Mouse (Mus musculus) heart, embryonic 13.5 days (tissue): ENCODE measurements at regions not wholly inside any gene's neighbourhood (a gene's known extent, or its start where the extent isn't known, plus 50 kb on each side); places are given as distances from the start of the nearest gene placed in this dataset. TPM values are rescaled to one million over a fixed set of nuclear protein-coding genes. Genes with fewer than 3 reads are reported as not detected.

Experiments used
- ATAC-seq: fragments of 200-750 bp; cut with Nextera tagmentation; 2 replicates; pipeline ENCODE4 v1.8.0; 2017; ENCODE audit warnings: moderate TSS enrichment; ENCODE audit not compliant: insufficient number of reproducible peaks, low FRiP score, low TSS enrichment; ENCODE audit errors: extremely low read depth
- H3K27ac ChIP-seq: fragments of 300-500 bp; sonication (generic); replicated peaks from 2 replicates; pipeline ENCODE4 v1.5.1; 2015; ENCODE audit warnings: moderate library complexity, mild to moderate bottlenecking, inconsistent platforms
- H3K27me3 ChIP-seq: fragments of 300-500 bp; sonication (generic); replicated peaks from 2 replicates; pipeline ENCODE4 v1.6.1; 2015; ENCODE audit warnings: mild to moderate bottlenecking, inconsistent platforms
- H3K36me3 ChIP-seq: fragments of 300-500 bp; sonication (generic); 2 replicates; pipeline ENCODE4 v1.6.1; 2015; ENCODE audit warnings: mild to moderate bottlenecking, inconsistent platforms
- H3K4me1 ChIP-seq: fragments of 300-500 bp; sonication (generic); 2 replicates; pipeline ENCODE4 v1.6.1; 2015; ENCODE audit warnings: inconsistent platforms
- H3K4me2 ChIP-seq: fragments of 300-500 bp; sonication (generic); 2 replicates; pipeline ENCODE4 v1.6.1; 2015; ENCODE audit warnings: inconsistent platforms, mild to moderate bottlenecking, moderate library complexity
- H3K4me3 ChIP-seq: fragments of 300-500 bp; sonication (generic); 2 replicates; pipeline ENCODE4 v1.5.1; 2015; ENCODE audit warnings: moderate library complexity, mild to moderate bottlenecking, inconsistent platforms
- H3K9ac ChIP-seq: fragments of 300-500 bp; sonication (generic); 2 replicates; pipeline ENCODE4 v1.6.1; 2015; ENCODE audit warnings: inconsistent platforms, mild to moderate bottlenecking, moderate library complexity
- H3K9me3 ChIP-seq: fragments of 300-500 bp; sonication (generic); 2 replicates; pipeline ENCODE4 v1.6.1; 2016; ENCODE audit warnings: inconsistent platforms
- WGBS: fragments of 180-500 bp; shearing (Covaris S2); methylation state at CpG from one replicate; pipeline ENCODE4 v1.1.7; 2015; ENCODE audit warnings: mixed read lengths; 5-methylcytosine and 5-hydroxymethylcytosine counted together
- microRNA-seq: library from miRNA; unstranded; fragments of <30 nt; microRNA quantifications from one replicate; pipeline ENCODE4, GENCODE M21; 2016

GRCm38 (mm10) chr2:30660613-30660991, 65.8 kb downstream of the Cstad start:
- H3K27me3 ChIP-seq = no peaks in the 10 kb centered on the region
- no peak overlapping the region for H3K4me3 ChIP-seq
- H3K27ac ChIP-seq = peak overlapping the region; percentile 98
- peak overlapping the region; percentile 85; the same call in 1 of the 2 replicates for H3K9ac ChIP-seq
- ATAC-seq = no peak
- no peaks in the 10 kb centered on the region for H3K36me3 ChIP-seq
- WGBS = 16% methylated on average over 10 of the region's 10 CpGs
- H3K9me3 ChIP-seq = no peaks in the 10 kb centered on the region
- H3K4me2 ChIP-seq = peak overlapping the region; percentile 18; the same call in 1 of the 2 replicates
- peaks cover 53% of the 10 kb centered on the region for H3K4me1 ChIP-seq

- Histone ChIP-seq H3K4me2 (peak overlapping the region; percentile 18; the same call in 1 of the 2 replicates), H3K27ac (peak overlapping the region; percentile 98), H3K4me3 (no peak overlapping the region), H3K9me3 (no peaks in the 10 kb centered on the region), H3K9ac (peak overlapping the region; percentile 85), H3K36me3 (no peaks in the 10 kb centered on the region), H3K27me3 (no peaks in the 10 kb centered on the region), H3K4me1 (peaks cover 48% of the 10 kb centered on the region)
- ATAC-seq = no peak
- 33% methylated on average over 11 of the region's 11 CpGs for WGBS
Observed at GRCm38 (mm10) chr2:30659836-30660612, 65.2 kb downstream of the Cstad start.

GRCm38 (mm10) chr2:30658844-30659555, 64.2 kb downstream of the Cstad start:
- Histone ChIP-seq H3K27me3 (no peaks in the 10 kb centered on the region), H3K4me3 (peak overlapping the region; percentile 59), H3K4me2 (peak overlapping the region; percentile 92), H3K36me3 (no peaks in the 10 kb centered on the region), H3K4me1 (peaks cover 56% of the 10 kb centered on the region), H3K9me3 (no peaks in the 10 kb centered on the region), H3K27ac (peak overlapping the region; percentile 98), H3K9ac (peak overlapping the region; percentile 85)
- WGBS = 8% methylated on average over 16 of the region's 16 CpGs
- ATAC-seq = no peak

Small RNA genes lying in the stretch of these regions (microRNA-seq; reads per million reads assigned to microRNA genes)
- not detected for gene Mir3089
